Mouse (Mus musculus) heart, embryonic 12.5 days (tissue): Measurements from ENCODE around the gene Pnmal1. TPM values are rescaled to one million over a fixed set of nuclear protein-coding genes. Genes with fewer than 3 reads are reported as not detected.
A peak's percentile ranks its signal among the peaks of the same experiment; 100 is the strongest.
"Not testable (repeated sequence)": the region's sequence is repeated elsewhere in the genome, so short reads cannot be mapped to it uniquely, and the experiment has no call there.

ENCODE experiments used
- ATAC-seq: fragments of 200-750 bp; cut with Nextera tagmentation; 2 replicates; pipeline ENCODE4 v1.8.0; 2017; ENCODE audit warnings: moderate TSS enrichment, moderate library complexity; ENCODE audit not compliant: insufficient number of reproducible peaks, low FRiP score
- H3K27ac ChIP-seq: fragments of 300-500 bp; sonication (generic); 2 replicates; pipeline ENCODE4 v1.5.1; 2016; ENCODE audit warnings: mild to moderate bottlenecking, moderate library complexity; ENCODE audit not compliant: poor library complexity, severe bottlenecking
- H3K27me3 ChIP-seq: fragments of 300-500 bp; sonication (generic); replicated peaks from 2 replicates; pipeline ENCODE4 v1.6.1; 2016; ENCODE audit warnings: mild to moderate bottlenecking, moderate library complexity
- H3K36me3 ChIP-seq: fragments of 300-500 bp; sonication (generic); 2 replicates; pipeline ENCODE4 v1.6.1; 2016; ENCODE audit warnings: mild to moderate bottlenecking, moderate library complexity
- H3K4me1 ChIP-seq: fragments of 300-500 bp; sonication (generic); replicated peaks from 2 replicates; pipeline ENCODE4 v1.6.1; 2016; ENCODE audit warnings: mild to moderate bottlenecking
- H3K4me2 ChIP-seq: fragments of 300-500 bp; sonication (generic); 2 replicates; pipeline ENCODE4 v1.6.1; 2016; ENCODE audit warnings: mild to moderate bottlenecking, moderate library complexity
- H3K4me3 ChIP-seq: fragments of 300-500 bp; sonication (generic); 2 replicates; pipeline ENCODE4 v1.5.1; 2016; ENCODE audit warnings: mild to moderate bottlenecking
- H3K9ac ChIP-seq: fragments of 300-500 bp; sonication (generic); 2 replicates; pipeline ENCODE4 v1.6.1; 2016; ENCODE audit warnings: mild to moderate bottlenecking, moderate library complexity
- H3K9me3 ChIP-seq: fragments of 300-500 bp; sonication (generic); replicated peaks from 2 replicates; pipeline ENCODE4 v1.6.1; 2016; ENCODE audit warnings: mild to moderate bottlenecking, moderate library complexity
- WGBS: fragments of 180-500 bp; shearing (Covaris S2); methylation state at CpG from one replicate; pipeline ENCODE4 v1.1.7; 2016; 5-methylcytosine and 5-hydroxymethylcytosine counted together
- polyA plus RNA-seq: library from polyadenylated mRNA; unstranded; fragments of >200 nt; fragmentation: Nextera tagmentation; extraction: Ambion mirVana; gene quantifications from 2 replicates; pipeline ENCODE4 v1.2.1, GENCODE M21; 2016

Gene Pnmal1
- polyA plus RNA-seq, 1 experiment from 2014 or later, result 0.28 TPM

DNA sequence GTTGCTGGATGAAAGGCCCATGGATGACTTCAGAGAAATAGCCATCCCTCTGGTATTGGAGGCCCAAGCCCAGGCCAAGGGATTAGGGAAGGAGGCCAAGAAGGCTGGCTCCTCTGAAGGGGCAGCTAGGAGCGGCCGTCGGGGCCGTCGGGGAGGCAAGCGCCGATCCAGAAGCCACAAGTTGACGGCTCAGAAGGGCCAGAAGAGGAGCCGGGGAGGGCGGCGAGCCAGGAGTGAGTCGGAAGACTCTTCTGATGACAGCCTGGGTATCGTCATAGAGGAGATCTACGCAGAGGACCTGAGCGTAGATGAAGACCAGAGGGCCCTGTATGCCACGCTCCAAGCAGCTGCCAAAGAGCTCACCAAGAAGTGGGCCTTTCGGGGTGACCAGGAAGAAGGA, 14.1 kb upstream of the Pnmal1 start:
- peak overlapping the region; percentile 96 for H3K4me2 ChIP-seq
- peak overlapping the region; percentile 63 for H3K4me3 ChIP-seq
- no peak overlapping the region for H3K9ac ChIP-seq
- H3K27me3 ChIP-seq, result peaks cover 48% of the 10 kb centered on the region
- no peak for ATAC-seq
- no peaks in the 10 kb centered on the region for H3K36me3 ChIP-seq
- H3K9me3 ChIP-seq, result no peaks in the 10 kb centered on the region
- H3K4me1 ChIP-seq, result peaks cover 55% of the 10 kb centered on the region
- 10% methylated on average over 17 of the region's 17 CpGs for WGBS
- no peak overlapping the region for H3K27ac ChIP-seq

DNA sequence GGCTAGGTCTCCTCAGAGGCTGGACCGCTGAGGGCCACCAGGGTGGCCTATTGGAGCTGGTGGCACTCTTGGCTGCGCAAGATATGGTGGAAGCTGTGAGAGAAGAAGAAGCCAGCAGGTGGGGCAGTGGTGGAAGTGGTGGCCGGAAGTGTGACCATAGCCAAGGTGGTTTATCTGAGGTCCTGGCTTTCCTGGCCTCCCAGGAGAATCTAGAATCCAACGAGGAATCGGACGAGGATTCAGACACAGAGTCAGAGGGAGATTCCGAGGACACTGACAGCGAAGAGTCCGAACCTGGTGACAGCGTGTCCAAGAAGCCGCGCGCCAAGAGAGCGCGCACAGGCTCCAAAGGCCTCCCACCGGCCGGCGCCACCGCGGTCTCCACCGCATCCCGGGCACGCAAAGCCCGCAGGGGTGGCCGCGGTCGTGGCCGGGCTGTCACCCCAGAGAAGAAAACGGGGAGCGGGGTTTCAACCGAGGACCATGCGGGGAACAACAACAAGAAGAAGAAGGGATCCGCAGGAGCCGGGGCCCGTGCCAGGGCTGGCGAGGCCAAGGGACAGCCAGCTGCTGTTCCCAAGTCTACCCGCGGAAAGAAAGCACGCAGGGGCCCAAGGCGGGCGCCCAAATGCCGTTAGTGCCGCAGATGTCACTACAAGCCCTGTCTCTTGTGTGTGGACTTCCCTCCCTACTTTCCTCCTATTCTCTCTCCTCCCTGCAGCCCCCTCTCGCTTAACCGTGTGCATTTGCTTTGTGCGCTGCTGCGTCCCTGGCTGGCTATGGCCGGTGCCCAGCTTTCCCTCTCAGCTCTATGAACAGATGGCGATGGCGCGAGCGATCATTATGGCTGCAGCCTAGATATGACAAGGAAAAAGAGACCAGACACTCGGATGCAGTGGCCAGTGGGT, 12.8 kb upstream of the Pnmal1 start:
- peak overlapping the region; percentile 63 for H3K4me3 ChIP-seq
- H3K4me1 ChIP-seq, result peaks cover 51% of the 10 kb centered on the region
- H3K27ac ChIP-seq, result no peak overlapping the region
- no peak for ATAC-seq
- H3K36me3 ChIP-seq, result no peaks in the 10 kb centered on the region
- WGBS, result 3% methylated on average over 53 of the region's 53 CpGs
- no peaks in the 10 kb centered on the region for H3K9me3 ChIP-seq
- peak overlapping the region; percentile 49 for H3K9ac ChIP-seq
- peaks cover 48% of the 10 kb centered on the region for H3K27me3 ChIP-seq
- peak overlapping the region; percentile 96 for H3K4me2 ChIP-seq

DNA sequence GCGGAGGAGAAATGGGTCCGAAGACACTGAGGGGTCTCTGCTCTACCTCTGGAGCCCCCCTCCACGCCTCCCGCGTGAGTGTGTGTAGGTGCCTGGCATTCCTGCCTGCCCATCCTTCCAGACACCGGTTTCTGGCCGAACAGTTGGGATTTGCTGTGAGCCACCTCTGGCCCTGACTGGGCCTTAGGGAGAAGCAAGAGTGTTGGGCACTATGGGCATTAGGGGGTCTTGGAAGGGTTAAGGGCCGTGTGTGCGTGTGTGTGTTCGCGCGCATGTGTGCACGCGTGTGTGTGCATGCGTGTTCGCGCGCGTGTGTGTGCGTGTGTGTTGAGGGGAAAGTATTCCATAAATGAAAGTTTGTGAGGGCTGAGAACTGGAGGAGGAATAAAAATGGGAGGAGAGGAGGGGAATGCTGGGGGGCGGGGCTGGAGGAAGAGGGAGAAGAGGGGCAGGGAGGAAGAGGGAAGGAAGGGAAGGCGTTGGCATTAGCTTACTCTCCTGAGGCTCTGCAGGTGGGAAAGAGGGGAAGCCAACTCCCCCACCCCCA, 12.1 kb upstream of the Pnmal1 start:
- Histone ChIP-seq H3K4me2 (peak overlapping the region; percentile 96), H3K4me3 (peak overlapping the region; percentile 63), H3K27ac (no peak overlapping the region), H3K27me3 (peaks cover 48% of the 10 kb centered on the region), H3K4me1 (peaks cover 51% of the 10 kb centered on the region), H3K36me3 (no peaks in the 10 kb centered on the region), H3K9me3 (no peaks in the 10 kb centered on the region), H3K9ac (peak overlapping the region; percentile 49; the same call in 1 of the 2 replicates)
- WGBS, result 17% methylated on average over 22 of the region's 22 CpGs
- ATAC-seq, result no peak

DNA sequence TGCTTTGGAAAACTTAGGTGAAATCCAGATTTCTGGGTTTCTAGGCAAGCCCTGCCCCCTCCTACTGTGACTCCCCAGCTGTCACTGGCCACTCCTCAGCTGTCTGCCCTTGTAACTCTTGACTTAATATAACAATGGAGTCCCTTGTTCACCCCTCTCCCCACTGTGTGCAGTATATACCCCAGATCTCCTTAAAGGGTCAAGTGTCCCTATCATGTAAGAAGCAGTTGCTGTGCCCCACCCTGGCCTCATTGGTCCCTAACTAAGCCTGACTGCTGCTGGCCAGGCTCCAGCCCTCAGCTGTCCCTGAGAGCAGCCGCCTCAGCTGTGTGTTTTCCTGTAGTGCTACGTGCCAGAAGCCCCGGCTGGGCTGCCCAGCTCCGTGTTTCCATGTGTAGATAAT, 11.5 kb upstream of the Pnmal1 start:
- no peak overlapping the region for H3K9ac ChIP-seq
- peaks cover 48% of the 10 kb centered on the region for H3K27me3 ChIP-seq
- ATAC-seq, result 0 out of 2 replicates have a peak, but pooled peaks have one; percentile 19
- peak overlapping the region; percentile 96 for H3K4me2 ChIP-seq
- H3K9me3 ChIP-seq, result no peaks in the 10 kb centered on the region
- H3K4me3 ChIP-seq, result 0 out of 2 replicates have a peak overlapping the region, but pooled peaks have one; percentile 63
- peaks cover 51% of the 10 kb centered on the region for H3K4me1 ChIP-seq
- H3K27ac ChIP-seq, result no peak overlapping the region
- 2% methylated on average over 4 of the region's 4 CpGs for WGBS
- H3K36me3 ChIP-seq, result no peaks in the 10 kb centered on the region

DNA sequence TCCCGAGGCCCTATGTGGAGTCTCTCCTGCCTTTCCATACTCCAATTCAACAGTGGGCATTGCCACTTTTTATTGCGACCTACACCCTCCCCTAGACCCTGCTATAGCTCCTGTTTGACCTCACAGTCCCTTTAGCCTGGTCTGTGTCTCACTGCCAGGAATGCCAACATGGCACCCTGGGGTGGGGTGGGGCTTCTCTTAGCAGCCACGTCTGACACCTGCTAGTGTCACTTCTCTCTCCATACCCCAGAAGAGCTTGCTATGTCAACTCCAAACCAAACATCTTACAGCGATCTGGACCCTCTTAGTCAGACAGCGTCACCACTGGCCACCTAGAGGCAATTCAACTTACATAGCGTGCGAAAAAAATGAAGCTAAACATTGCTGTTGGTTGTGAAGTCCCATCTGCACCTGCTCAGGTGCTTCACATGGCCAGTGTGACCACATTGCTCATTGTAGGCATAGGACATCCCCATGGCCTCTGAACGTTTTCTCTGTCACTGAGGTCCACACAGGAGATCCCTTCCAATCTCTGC, 10.5 kb upstream of the Pnmal1 start:
- Histone ChIP-seq H3K27me3 (peaks cover 48% of the 10 kb centered on the region), H3K4me3 (no peak overlapping the region), H3K9ac (no peak overlapping the region), H3K4me1 (peaks cover 49% of the 10 kb centered on the region), H3K27ac (no peak overlapping the region), H3K36me3 (no peaks in the 10 kb centered on the region), H3K9me3 (no peaks in the 10 kb centered on the region), H3K4me2 (no peak overlapping the region)
- no peak for ATAC-seq
- WGBS, result 56% methylated on average over 8 of the region's 8 CpGs

DNA sequence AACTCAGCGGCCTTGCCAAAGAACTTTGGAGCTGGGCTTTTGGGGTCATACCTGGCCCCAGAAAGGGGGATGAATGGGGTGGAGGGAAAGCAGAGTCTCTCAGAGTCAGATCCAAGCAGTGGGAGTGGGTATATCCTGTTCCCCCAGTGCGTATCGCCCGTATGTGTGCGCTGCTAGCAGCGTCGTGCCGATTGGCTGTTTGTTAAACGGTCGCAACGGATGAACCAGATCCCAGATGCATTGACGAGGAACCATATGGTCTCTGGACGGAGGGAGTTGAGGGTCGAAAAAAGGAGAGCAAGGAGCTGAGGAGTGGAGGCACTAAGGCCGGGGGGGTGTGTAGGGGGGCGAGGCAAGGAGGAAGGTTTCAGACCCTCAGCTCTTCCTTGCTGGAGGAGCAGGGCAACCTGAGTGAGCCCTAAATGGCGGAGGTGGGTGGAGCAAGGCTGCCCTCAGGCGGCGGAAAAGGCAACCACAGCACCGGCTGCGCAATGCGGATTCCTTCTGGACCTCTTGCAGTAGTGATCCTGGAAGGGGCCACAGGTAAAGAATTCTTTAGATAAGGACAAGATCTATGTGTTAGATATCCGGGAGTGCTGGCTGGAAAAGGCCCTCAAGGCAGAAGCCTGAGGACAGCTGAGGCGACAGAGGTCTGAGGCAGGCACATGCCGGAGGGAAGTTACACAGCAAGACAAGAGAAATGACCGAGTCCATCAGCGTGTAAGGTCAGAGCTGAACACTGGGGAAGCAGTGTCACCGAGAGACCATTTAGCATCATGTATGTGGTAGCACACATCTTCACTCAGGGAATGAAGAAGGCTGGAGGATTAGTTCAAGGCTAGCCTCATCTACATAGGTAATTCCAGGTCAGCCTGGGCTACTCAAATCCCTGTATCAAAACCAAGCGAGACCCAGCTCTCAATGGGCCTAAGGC, 9.3 kb upstream of the Pnmal1 start:
- H3K4me2 ChIP-seq, result peak overlapping the region; percentile 73
- H3K4me3 ChIP-seq, result peak overlapping the region; percentile 35
- peak overlapping the region; percentile 67 for H3K9ac ChIP-seq
- no peak overlapping the region for H3K27ac ChIP-seq
- WGBS, result 12% methylated on average over 29 of the region's 29 CpGs
- no peaks in the 10 kb centered on the region for H3K36me3 ChIP-seq
- H3K4me1 ChIP-seq, result peaks cover 45% of the 10 kb centered on the region
- ATAC-seq, result peak; percentile 48
- H3K27me3 ChIP-seq, result peaks cover 43% of the 10 kb centered on the region
- H3K9me3 ChIP-seq, result no peaks in the 10 kb centered on the region

DNA sequence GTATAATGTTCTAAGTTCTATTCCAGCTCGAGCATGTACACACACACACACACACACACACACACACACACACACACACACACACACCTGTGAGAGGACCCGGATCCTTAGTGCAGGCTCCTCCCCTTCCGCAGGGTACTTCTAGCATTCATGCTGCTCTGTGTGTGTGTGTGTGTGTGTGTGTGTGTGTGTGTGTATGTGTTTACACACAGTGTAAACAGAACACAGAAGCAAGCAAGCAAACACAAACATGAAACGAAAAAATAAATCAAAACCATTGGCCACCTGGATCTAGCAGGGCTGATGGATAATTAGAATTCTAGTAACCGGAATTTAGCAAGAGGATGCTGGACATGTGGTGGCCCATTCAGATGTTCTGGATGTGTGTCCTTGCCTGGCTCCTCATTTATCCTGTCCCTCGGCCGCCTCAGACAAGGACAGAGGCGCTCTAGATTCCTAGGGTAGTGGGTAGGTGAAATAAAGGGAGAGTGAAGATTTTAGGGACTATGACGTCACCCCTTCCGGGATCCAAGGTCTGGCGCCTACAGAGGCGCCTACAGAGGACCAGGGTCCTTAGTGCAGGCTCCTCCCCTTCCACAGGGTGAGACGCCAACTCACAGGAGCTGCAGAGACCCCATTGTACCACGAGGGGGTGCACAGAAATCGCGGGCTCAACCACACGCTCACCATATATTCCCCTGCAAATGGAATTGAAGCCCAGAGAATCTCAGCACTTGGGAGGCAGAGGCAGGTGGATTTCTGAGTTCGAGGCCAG, 8.4 kb upstream of the Pnmal1 start:
- Histone ChIP-seq H3K27me3 (peaks cover 35% of the 10 kb centered on the region), H3K27ac (no peak overlapping the region), H3K4me2 (0 out of 2 replicates have a peak overlapping the region, but pooled peaks have one; percentile 3), H3K9me3 (no peaks in the 10 kb centered on the region), H3K36me3 (no peaks in the 10 kb centered on the region), H3K4me3 (no peak overlapping the region), H3K4me1 (peaks cover 37% of the 10 kb centered on the region), H3K9ac (no peak overlapping the region)
- WGBS, result 27% methylated on average over 18 of the region's 18 CpGs
- peak; percentile 63 for ATAC-seq

DNA sequence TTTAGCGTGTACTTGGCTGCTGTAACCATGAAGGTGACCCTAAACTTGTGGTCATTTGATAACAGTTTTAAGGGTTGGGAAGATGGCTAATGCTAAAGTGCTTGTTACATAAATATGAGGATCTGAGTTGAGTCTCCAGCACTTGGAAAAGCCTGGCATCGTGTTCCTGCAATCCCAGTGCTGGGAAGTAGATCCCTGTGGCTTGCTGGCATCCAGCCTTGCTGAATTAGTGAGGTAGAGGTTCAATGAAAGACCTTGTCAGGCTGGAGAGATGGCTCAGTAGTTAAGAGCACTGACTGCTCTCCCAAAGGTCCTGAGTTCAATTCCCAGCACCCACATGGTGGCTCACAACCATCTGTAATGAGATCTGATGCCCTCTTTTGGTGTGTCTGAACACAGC, 5.7 kb upstream of the Pnmal1 start:
- H3K36me3 ChIP-seq, H3K4me1 ChIP-seq, H3K9ac ChIP-seq, H3K4me2 ChIP-seq, ATAC-seq, H3K9me3 ChIP-seq, H3K4me3 ChIP-seq, H3K27ac ChIP-seq: not testable (repeated sequence)
- 61% methylated on average over 2 of the region's 2 CpGs for WGBS
- peaks cover 14% of the 10 kb centered on the region for H3K27me3 ChIP-seq

DNA sequence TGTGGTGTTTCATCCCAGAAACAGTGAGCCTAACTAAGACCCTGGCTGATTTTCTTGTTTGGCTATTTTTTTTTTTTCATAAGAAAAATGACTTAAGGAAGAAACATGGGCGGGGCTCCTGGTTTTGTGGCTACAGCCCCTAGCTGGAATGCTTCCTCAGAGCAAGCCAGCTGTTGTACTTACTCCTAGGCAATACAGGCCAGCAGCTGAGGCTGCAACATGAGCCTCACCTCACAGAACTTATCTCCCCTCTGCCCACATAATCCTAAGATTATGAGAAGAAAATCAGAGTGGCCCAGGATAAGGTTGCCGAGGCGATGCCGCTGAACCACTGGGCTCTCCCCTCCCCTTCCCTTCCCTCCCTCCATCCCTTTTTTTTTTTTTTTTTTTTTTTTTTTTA, 3.8 kb upstream of the Pnmal1 start:
- no peak for ATAC-seq
- no peak overlapping the region for H3K4me2 ChIP-seq
- H3K27me3 ChIP-seq, result peaks cover 16% of the 10 kb centered on the region
- no peak overlapping the region for H3K9ac ChIP-seq
- H3K4me3 ChIP-seq, result no peak overlapping the region
- 53% methylated on average over 4 of the region's 4 CpGs for WGBS
- no peak overlapping the region for H3K27ac ChIP-seq
- H3K9me3 ChIP-seq, result no peaks in the 10 kb centered on the region
- no peaks in the 10 kb centered on the region for H3K36me3 ChIP-seq
- 0 out of 2 replicates have a peak, but pooled peaks cover 5% of the 10 kb centered on the region for H3K4me1 ChIP-seq
